Mouse (Mus musculus): ENCODE data around the gene Ssu72.
"Not testable (repeated sequence)": the region's sequence is repeated elsewhere in the genome, so short reads cannot be mapped to it uniquely, and the experiment has no call there.

Gene Ssu72

DNA sequence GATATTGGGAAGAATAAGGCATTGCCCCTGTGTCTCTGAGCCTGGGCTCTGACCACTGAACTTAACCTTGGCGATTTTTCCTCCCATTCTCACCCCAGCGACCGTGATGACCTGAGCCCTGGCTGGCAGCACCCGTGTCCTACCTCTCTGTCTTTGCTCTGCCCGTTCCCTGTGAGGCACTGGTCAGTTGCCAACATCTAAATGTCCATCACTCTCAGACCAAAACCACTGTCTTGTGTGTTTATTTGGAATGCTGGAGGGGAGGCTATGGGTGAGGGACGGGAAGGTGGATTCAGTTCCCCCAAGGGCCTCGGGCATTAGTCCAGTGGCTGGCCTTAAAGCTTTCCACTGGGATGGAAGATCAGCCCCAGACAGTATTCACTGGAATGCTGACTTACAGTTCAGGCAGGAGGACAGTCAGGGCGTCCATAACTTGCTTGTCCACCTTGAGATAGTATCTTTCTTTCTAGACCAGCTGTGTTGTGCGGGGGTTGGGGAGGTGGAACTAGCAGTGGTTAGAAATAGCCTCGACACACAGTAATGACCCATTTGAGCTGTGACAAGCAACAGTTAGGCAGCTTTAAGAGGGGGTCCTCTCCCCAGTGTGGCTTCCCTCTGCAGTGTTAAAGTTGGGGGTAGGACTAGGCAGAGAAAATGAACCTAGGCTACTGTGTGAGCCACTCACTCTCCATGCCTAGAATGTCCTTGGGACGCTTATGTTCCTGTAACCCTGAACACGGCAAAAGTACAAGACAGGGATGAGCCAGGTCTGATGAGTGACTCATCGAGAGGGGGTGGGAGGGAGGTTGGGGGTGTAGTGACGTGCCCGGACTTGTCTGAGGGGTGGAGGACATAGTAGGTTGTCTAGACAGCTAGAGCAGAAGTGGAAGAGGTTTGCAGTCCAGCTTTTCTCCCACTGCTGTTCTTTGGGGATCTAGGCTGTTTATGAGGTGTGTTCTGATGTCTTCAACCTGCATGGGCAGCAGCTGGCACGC, 8.0 kb upstream of the Ssu72 start:
- in situ Hi-C loops (cut with MboI, MseI), result loop anchor here (10.0 kb wide), 1 partner anchor 52 kb away; the partner anchor contains the start of gene Gm10563

DNA sequence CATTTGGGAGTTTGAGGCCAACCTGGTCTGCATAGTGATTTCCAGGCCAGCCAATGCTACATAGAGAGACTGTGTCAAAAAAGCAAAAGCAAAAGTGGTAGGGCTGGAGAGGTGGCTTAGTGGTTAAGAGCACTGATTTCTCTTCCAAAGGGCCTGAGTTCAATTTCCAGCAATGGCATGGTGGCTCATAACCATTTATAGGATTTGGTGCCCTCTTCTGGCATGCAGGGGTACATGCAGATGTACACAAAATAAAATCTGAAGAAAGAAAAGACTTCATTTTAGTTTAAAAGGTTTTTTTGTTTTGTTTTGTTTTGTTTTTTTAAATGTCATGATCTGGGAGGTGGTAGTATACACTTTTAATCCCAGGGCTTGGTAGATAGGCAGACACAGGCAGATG, 4.2 kb upstream of the Ssu72 start:
- in situ Hi-C loops (cut with MboI, MseI), result no loop called here

DNA sequence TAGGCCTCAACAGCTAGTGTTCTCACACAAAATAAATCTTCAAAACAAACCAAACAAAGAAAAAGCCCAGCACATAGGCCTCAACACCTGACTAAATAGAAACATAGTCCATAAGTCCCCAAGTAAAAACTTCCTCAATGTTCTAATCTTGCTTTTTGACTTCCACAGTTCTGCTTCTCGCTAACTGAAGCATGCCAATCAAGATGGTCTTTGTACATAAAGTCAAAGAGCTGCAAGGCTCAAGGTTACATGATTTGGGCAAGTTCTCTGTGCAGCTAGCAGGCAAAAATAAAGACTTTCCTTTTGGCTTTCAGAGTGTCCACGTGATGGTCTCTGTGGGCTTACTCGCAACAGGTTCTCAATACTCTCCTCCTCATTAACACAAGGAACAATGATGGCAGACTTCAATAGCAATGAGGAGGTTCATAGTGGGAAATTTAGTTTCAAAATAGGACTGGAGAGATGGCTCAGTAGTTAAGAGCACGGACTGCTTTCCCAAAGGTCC, 1.1 kb upstream of the Ssu72 start:
- in situ Hi-C loops (cut with MboI, MseI), result no loop called here

DNA sequence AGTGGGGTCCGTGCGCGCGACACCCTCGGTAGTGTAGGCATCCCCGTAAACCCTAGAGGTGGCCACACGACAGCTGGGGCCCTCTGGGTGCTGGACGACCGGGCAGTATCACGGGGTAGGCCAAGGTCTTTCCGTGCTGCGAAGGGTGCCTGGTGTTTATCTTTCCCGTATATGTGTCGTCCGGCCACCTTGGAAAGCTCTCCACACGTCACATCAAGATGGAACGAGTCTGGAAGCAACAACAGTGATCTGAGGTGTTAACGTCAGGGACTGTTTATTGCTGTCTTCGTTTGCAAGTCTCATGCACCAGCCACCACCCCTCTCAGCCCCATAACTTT, 961 bp downstream of the Ssu72 start:
- in situ Hi-C loops (cut with MboI, MseI), result no loop called here

DNA sequence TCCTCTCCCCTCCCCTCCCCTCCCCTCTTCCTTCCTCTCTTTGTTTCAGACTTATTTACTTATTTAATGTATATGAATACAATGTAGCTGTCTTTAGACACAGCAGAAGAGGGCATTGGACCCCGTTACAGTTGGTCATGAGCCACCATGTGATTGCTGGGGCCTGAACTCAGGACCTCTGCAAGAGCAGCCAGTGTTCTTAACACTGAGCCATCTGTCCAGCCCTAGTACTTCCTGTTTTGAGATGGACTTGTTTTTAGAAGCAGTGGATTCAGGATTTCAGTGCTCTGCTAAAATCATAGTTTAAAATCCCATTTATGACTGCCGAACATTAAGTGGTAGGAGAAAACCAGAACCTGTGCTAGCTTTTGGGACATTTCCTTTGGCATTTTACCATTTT, 4.0 kb downstream of the Ssu72 start:
- in situ Hi-C loops (cut with MboI, MseI), result no loop called here

DNA sequence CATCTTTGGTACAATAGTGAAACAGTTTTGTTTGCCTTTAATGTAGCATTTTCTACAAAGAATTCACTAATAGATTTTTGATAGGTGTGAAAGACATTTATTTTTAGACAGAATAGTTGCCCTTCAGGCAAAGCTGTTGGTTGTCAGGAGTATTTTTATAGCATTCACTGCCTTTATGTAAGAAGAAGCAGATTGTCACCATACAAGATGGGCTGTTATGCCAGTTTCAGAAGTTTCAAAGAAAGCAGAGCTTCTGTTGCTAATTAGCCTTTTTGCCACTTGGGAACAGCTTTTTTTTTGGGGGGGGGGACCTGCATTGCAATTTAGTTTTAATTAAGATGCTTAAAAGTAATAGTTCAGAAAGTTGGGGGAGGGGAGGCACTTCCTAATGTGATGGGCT, 4.4 kb downstream of the Ssu72 start:
- in situ Hi-C loops (cut with MboI, MseI), result no loop called here

DNA sequence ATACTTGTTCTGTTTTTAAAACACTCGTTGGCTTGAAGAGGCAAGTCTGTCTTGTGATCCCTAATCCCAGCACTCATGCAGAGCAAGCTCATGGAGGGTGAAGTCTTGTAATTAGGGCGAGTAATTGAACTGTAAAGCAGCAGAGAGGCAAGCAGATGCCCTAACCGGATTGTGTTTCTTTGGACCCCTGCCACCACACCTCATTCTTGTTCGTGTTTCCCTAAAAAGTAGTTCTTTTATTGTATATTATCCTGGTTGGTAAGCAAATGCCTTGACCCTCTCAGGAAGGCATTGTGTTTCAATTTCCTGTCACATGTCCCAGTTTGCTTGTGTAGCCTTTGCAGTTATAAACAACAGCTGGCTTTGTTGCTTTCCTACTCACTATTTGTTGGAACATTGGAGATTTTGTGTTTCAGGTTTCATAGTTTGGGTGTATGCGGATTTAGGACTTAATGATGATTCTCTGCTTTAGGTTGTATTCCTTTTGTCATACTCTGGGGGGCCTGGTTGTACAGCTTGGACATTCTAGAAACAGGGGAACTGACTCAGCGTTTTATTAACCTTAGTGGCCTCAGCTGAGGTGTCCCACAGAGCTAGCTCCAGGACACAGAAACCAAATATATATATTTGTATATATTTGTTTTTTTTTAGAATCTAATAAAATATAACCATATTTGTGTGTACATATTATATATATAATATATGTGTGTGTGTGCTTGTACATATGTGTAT, 6.1 kb downstream of the Ssu72 start:
- in situ Hi-C loops (cut with MboI, MseI), result no loop called here

DNA sequence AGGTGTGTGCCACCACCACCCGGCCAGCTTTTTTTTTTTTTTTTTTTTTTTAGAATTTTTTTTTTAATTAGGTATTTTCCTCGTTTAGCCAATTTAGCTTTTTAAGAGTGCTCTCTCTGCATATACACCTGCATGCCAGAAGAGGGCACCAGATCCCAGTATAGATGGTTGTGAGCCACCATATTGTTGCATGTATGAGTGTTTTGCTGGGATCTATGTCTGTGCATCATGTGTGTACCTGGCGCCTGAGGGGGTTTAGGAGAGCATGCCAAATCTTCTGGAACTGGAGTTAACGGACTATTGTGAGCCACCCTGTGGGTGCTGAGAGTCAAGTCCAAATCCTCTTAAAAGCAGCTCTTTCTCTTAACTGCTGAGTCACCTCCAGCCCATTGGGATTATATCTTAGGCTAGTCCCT, 17.1 kb downstream of the Ssu72 start:
- in situ Hi-C loops (cut with MboI, MseI), result no loop called here

DNA sequence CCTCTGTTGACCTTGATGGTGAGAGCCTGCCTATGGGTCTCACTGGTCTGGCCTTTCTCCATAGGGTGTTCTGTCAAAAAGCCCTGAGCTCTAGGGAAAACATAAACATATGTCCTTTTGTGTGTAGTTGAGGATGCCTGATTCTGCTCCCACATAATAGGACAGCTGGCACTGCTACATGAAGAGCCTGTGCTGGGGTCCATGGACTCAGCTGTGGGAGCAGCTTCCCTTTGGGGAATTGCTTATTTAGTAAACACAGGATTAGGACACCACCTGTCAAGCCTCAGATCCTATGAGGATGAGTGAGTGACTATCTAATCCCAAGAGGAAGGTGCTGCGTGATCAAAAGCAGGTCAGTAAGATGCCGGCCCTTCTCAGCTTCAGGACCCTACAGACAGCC, 23.4 kb downstream of the Ssu72 start:
- in situ Hi-C loops (cut with MboI, MseI), result no loop called here

DNA sequence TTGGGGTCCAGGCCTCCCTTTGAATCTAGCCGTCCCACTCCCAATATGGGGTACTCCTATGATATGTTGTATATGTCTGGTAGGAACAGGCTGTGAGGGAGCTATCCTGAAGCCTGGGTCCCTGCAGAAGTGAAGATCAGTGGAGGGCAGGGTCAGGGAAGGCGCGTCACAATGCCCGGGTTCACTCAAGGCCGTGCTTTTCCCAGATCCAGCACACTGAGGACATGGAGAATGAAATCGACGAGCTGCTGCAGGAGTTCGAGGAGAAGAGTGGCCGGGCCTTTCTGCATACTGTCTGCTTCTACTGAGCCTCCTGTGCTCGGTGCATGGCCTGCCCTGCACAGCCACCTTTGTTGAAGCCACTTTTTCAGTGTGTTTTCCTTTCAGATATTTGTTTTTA, 28.7 kb downstream of the Ssu72 start:
- in situ Hi-C loops (cut with MboI, MseI), result no loop called here

DNA sequence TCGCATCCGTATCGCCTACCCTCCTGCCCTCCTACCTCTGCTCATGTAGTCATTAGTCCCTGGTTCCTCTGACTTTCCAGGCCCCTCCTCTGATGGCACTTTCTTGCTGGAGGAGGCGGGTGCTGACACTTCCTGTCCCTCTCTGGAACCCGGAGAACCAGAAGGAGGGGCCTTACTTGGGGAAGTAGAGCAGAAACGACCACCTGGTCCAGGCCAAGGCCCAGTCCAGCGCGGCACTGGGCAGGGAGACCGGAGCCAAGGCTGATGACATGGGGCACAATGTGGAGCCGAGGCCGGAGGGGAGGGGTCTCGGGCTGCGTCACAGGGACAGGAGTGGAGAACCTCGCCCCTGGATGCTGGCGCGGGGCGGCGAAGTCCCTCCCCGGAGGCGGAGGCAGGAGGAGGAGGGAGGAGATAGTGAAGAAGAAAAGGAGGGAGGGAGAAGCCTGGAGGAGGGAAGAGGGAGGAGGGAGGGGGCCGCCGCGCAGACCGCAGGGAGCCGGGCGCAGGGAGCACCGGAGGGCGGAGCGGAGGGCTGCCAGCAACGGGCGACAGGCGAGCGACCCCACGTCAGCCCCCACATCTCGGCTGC, 29.8 kb downstream of the Ssu72 start, which contains the start of gene Tmem240:
Tmem240 (plus strand) TSS at position 451 of the 592 bp plus-strand sequence.
- in situ Hi-C loops (cut with MboI, MseI), result no loop called here

DNA sequence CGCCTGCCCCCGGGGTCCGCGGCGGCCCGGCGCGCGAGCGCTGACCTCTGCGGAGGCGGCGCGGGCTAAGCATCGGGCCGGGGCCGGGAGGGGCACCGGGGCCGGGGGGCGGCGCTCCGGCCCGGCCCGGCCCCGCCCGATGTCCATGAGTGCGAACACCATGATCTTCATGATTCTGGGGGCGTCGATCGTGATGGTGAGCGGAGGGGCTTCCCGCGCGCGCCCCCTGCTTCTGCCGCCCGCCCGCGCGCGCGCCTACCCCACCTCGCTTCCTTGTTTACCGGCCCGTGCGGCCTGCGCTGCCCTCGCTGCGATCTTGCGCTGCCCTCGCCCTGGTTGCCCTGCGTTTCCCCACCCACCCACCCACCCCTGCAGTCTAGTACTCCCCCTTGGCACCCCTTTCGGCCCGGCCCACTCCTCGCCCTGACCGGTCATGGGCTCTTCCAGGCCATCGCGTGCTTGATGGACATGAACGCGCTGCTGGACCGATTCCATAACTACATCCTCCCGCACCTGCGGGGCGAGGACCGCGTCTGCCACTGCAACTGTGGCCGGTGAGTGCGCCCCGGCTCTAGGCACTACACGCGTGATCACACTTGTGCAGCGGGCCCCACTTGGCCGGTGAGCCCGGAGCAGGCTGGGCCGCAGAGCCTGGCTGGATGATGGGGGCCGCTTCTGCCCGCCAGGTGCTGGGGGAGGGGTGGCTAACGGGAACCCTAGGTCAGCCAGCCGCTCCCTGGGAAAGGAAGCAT, 30.5 kb downstream of the Ssu72 start:
- in situ Hi-C loops (cut with MboI, MseI), result loop anchor here (5.0 kb wide), 1 partner anchor 52 kb away; the partner anchor contains the start of gene Tmem88b

DNA sequence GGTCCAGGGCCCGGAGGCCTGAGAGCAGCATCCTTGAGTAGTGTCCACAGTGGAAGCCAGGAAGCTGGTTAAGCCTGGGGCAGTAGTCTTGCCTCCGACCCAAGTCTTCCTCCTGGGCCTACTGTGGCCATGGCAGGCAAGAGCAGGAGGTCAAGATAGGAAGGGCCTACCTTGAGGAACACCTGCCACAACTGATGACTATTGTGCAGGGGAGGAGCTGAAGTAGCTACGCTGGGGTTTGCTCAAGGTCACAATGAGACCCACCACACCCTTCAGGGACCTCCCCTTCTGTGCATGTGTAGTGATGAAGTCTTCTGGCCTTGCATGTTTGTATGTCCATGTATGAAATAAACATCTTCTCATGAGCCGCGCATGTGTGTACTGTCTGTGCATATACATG, 31.2 kb downstream of the Ssu72 start:
- in situ Hi-C loops (cut with MboI, MseI), result loop anchor here (5.0 kb wide), 1 partner anchor 52 kb away; the partner anchor contains the start of gene Tmem88b

DNA sequence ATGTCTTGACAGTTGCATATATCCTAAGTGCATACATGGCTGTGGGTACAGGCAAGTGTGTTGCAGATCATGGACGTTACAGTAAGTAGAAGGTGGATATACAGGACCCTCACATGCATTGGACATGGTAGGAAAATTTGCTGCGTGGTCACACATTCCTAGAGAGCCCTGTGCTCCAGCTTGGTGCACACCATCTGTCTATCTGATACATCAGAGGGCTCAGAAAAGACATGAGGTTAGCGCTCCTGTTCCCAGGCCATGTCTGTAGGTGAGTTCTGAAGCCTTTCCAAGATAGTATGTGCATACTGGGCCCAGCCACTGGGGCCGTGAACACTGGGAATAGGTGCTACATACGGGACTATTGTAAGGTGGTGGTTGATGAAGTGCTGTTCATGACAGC, 31.8 kb downstream of the Ssu72 start:
- in situ Hi-C loops (cut with MboI, MseI), result loop anchor here (5.0 kb wide), 1 partner anchor 51 kb away; the partner anchor contains the start of gene Tmem88b

DNA sequence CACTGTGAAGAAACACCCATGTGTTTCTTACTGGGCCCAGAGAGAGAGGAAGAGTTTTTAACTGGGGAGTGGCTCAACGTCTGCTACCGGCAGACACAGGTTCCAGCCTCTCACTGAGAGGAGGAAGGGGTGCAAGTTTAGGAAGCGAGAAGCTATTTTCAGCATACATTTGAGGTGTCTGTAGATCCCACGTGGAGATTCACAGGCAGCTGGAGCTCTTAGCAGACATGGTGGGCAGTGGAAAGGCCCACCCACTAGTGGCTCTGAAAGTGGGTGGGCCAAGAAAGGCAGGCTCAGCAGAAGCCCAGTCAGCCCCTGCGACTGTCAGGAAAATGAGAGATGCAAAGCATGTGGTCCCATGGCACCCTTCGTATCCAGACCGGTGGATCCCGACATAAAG, 33.7 kb downstream of the Ssu72 start:
- in situ Hi-C loops (cut with MboI, MseI), result loop anchor here (5.0 kb wide), 1 partner anchor 49 kb away; the partner anchor contains the start of gene Tmem88b

DNA sequence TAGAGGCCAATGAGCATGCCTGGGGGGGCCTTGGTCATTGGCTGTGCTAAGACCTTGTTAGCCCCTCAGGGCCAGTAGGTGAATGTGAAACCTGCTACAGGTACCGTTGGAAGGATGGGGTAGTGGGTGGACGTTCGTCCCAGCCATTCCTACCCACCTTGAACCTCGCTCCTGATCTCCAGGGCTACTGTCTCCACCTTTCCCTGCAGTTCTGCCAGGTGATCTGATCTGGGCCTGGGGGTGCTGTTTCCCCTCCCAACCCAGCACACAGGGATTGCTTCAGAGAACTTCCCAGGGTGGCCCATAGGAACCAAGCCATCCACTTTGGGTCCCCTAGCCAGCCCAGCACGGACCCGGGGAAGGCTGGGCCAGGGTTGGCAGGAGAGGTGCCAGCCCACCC, 34.6 kb downstream of the Ssu72 start:
- in situ Hi-C loops (cut with MboI, MseI), result loop anchor here (5.0 kb wide), 1 partner anchor 48 kb away; the partner anchor contains the start of gene Tmem88b

DNA sequence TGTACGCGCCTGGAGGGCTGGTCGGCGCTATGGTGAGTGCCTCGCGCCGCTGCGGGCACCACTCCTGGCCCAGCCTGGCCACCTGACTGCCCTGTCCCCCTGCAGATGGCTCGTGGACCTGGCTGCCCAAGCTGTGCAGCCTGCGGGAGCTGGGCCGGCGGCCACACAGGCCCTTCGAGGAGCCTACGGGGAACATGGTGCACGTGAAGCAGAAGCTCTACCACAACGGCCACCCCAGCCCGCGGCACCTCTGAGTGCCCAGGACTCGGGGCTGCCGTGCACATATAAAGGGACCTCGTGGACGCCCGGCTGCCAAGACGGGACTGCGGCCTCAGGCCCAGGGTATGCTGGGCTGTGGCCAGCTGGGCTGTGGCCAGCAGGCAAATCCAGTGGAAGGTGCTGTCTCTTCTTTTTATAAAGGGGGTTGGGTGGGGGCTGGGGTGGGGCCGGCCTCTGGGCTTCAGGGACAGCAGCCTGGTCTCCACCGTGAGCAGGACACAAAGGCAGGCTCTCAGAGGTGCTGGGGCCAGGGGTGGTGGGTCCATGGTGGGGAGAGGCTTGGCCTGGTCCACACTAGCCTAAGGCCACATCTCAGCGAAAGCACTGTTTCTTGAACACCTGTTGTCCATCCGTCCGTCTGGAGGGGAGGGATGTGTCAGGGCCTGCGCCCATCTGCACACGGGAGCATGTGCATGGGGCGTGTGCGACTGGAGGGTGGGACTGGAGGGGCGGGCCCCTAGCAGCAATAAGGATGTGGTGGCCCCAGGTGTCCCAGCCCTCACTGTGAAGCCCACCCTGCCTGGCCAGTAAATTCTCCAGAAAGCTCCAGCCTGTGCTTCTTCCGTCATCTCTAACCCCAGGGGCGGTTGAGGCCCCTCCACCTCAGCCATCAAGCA, 35.4 kb downstream of the Ssu72 start:
- in situ Hi-C loops (cut with MboI, MseI), result loop anchor here (5.0 kb wide), 1 partner anchor 47 kb away; the partner anchor contains the start of gene Tmem88b

DNA sequence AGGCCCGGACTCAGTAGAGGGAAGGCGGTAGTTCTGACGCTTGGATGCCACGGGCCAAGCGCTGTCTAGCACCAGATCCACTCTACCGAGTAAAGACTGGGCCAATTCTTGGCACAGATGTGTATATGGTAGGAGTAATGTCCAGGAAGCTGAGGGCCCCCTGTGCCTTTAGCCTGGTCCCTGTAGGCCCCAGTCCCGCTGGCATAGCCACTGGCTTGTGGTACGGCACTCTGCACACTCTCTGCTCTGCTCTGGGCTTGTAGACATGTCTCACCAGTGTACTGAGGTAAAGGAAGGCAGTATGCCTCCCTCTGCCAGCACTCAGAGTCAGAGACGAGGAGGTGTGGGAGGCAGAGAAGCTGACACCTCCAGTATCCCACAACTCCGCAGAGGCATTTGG, 36.1 kb downstream of the Ssu72 start:
- in situ Hi-C loops (cut with MboI, MseI), result not testable (repeated sequence)

DNA sequence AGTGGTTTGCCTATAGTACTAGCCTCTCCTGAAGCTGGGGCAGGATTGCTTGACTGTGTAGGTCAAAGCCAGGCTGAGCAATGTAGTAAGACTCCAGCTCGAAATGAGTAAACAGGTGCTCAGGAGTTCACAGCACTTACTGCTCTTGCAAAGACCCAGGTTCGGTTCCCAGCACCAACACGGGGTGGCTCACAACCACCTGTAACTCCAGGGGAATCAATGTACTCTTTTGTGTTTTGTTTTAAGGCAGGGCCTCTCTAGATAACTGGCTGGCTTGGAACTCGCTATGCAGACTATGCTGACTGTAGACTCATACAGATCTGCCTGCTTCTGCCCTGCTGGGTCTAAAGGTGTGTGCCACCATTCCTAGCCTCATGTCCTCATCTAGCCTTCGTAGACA, 38.1 kb downstream of the Ssu72 start:
- in situ Hi-C loops (cut with MboI, MseI), result no loop called here

DNA sequence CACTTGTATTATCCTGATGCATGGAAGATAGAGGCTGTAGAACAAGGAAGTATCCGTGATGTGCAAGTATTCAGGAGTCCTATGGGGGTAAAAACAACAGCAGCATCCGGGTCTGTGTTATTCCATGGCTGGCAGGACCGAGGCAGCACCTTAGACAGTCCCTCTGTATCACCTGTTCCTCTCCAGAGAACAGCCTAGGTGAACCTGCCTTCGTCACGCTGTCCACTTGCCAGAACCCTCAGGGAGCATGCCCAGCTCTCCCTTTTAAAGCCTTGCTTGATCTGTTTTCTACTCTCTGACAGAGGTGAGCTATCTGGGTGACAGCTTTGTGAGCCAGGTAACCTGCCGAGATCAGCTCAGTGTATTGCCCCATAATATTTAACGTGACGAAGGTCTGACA, 39.9 kb downstream of the Ssu72 start:
- in situ Hi-C loops (cut with MboI, MseI), result no loop called here

Measured in T-helper 1 cell (primary cell).